Comparison of ENCODE assay signal across 12 mouse cellular contexts in the genomic region with DNA sequence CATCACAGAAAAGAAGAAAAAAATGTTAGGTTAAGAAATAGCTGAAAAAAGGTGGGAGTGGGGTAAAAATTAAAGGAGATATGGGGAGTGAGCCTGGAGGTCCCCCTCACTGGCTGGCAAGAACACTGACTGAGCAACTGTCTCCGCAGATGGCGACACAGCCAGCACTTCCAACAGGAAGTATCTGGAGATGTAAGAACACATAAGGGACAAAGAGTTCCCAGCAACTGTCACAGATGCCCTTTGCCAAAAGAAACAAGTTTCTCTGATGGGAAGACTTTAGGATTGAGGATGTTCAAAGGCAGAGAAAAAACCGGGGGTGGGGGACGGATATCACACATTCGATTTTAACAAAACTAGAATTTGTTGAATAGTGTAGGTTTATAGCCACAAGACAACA.
DNase-seq lines count a peak whose midpoint lies in the region.
"Had no signal": no experiment of that assay in that cellular context is flagged by ENCODE, and none has a peak within 500 bp of the region (broad histone marks: within the 10 kb centered on the region; RNA-seq: fewer than 3 reads in every experiment).

No protein-coding gene starts in this region.

- H3K4me1 ChIP-seq in heart, embryonic 10.5 days: no peaks in the 10 kb centered on the region; the same call in 1 of the 2 replicates
- H3K4me1 ChIP-seq: liver, embryonic 12.5 days had no signal

- no peaks in the 10 kb centered on the region for H3K36me3 ChIP-seq in heart, embryonic 10.5 days

- 73% methylated on average over 5 of the region's 5 CpGs for WGBS in heart, embryonic 10.5 days

- no peaks in the 10 kb centered on the region for H3K27me3 ChIP-seq in heart, embryonic 10.5 days (ENCODE audit: insufficient read depth, poor library complexity, severe bottlenecking)
- H3K27me3 ChIP-seq: liver, embryonic 12.5 days had no signal

- H3K4me3 ChIP-seq in heart, embryonic 10.5 days: no peak overlapping the region
- H3K4me3 ChIP-seq: heart, adult 2 months; liver, embryonic 12.5 days had no signal

- no peaks in the 10 kb centered on the region for H3K9me3 ChIP-seq in heart, embryonic 10.5 days
- H3K9me3 ChIP-seq: G1E; liver, embryonic 12.5 days had no signal

- peak; percentile 16 for DNase-seq in cerebellum, adult 9-11 months
- DNase-seq in cerebellum, postnatal 36 days: no peak
- DNase-seq in heart, adult 8-10 months (ENCODE audit: low spot score): peak; percentile 63
- no peak for DNase-seq in heart, embryonic 10.5 days (ENCODE audit: low spot score)
- DNase-seq in right cerebral cortex, postnatal 10 days (ENCODE audit: low spot score in 2 of 2): peak; percentile 59 to 67
- DNase-seq in right cerebral cortex, postnatal 14 days: no peak
- DNase-seq in spleen, adult 12 weeks (ENCODE audit: low spot score): no peak
- no peak for DNase-seq in c-Kit-positive CD71-positive TER-119-positive erythroid progenitor cells, embryonic 14.5 days (ENCODE audit: low spot score)
- DNase-seq: spleen, adult 18-20 months had no signal

- no peak overlapping the region for H3K27ac ChIP-seq in heart, embryonic 10.5 days
- H3K27ac ChIP-seq: heart, adult 2 months; liver, embryonic 12.5 days had no signal

Comparison
In these comparisons a context has a peak if more than half of its experiments do, and no peak if none do; other contexts are left out.
1. DNase-seq: peak in cerebellum, adult 9-11 months (single experiment), heart, adult 8-10 months (single experiment) and right cerebral cortex, postnatal 10 days (2 of 2); none in cerebellum, postnatal 36 days (0 of 2), heart, embryonic 10.5 days (single experiment), right cerebral cortex, postnatal 14 days (single experiment), spleen, adult 12 weeks (single experiment) and c-Kit-positive CD71-positive TER-119-positive erythroid progenitor cells, embryonic 14.5 days (single experiment).